In the genomic region with DNA sequence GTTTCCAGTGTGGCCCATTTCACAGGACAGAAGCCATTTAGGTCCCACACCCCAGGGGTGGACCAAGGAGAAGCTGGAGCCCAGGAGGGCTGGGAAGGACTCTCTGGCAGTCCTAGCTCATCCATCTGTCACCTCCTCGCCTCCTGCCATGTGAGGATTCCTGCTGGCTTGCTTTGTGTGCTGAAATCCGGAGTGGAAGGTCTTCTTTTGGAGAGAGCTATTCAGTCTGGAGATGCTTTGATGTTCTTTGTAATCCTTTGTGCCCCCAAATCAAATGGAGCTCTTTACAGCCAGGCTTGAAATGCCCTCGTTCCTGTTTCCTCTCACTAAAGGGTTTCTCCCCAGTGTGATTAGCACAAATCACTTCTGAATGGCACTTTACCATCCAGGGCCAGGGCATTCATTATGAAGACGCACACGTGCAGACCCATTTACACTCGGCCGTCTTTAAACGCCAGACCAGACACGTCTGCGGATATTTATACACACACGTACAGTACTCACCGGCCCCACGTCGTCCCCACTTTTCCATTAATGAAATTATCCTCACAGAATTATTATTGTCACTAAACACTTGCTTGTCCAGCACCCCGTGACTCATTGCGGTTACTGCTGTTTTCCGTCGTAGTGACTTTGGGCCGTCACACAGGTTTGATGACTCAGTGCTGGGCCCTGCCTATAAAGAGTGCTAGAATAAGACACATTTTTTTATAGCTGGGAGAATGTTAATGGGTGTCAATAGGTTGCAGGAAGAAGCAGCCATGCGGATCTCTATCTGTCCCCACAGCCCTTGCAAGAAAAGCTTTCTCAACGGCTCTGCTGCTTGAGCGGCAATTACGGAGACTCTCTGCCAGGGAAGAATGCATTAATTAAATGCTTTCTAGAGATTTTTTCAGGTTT, we compare ENCODE assay signal across 9 mouse cellular contexts.
DNase-seq lines count a peak whose midpoint lies in the region; ATAC-seq lines count a peak whose summit lies in the region.
"Had no signal": no experiment of that assay in that cellular context is flagged by ENCODE, and none has a peak within 500 bp of the region (broad histone marks: within the 10 kb centered on the region; RNA-seq: fewer than 3 reads in every experiment).

No protein-coding gene starts in this region.

- peak overlapping the region; percentile 38 for H3K4me2 ChIP-seq in forebrain, embryonic 12.5 days
- peak overlapping the region; percentile 28 for H3K4me2 ChIP-seq in midbrain, embryonic 14.5 days (ENCODE audit: low read length)
- H3K4me2 ChIP-seq: lung, embryonic 15.5 days had no signal

- H3K4me3 ChIP-seq in forebrain, embryonic 12.5 days (replicated peaks): 0 out of 2 replicates have a peak overlapping the region, but pooled peaks have one; percentile 3
- H3K4me3 ChIP-seq in midbrain, embryonic 14.5 days (replicated peaks; ENCODE audit: low read depth, low read length): no peak overlapping the region
- H3K4me3 ChIP-seq: lung, embryonic 15.5 days had no signal

- 9% methylated on average over 23 of the region's 23 CpGs for WGBS in forebrain, embryonic 12.5 days
- WGBS in midbrain, embryonic 14.5 days: 4% methylated on average over 23 of the region's 23 CpGs

- no peak overlapping the region for H3K9ac ChIP-seq in forebrain, embryonic 12.5 days
- peak overlapping the region; percentile 12; the same call in 1 of the 2 replicates for H3K9ac ChIP-seq in midbrain, embryonic 14.5 days (replicated peaks; ENCODE audit: low read length)
- H3K9ac ChIP-seq: lung, embryonic 15.5 days had no signal

- no peaks in the 10 kb centered on the region for H3K36me3 ChIP-seq in forebrain, embryonic 12.5 days (replicated peaks)
- H3K36me3 ChIP-seq in midbrain, embryonic 14.5 days (ENCODE audit: control insufficient read depth, insufficient read depth, low read length): no peaks in the 10 kb centered on the region
- H3K36me3 ChIP-seq: lung, embryonic 15.5 days had no signal

- ATAC-seq in cerebellum, adult (ENCODE audit: insufficient number of reproducible peaks, low FRiP score, low TSS enrichment): no peak
- ATAC-seq in forebrain, embryonic 12.5 days (ENCODE audit: low FRiP score): peak; percentile 85
- peak; percentile 52; the same call in 1 of the 2 replicates for ATAC-seq in midbrain, embryonic 14.5 days (ENCODE audit: low FRiP score, low TSS enrichment)

- DNase-seq in cerebellum, adult 18-20 months: peak; percentile 5 to 12
- peak; percentile 64 for DNase-seq in brain, adult 2 months (ENCODE audit: low read depth, low spot score)
- DNase-seq in midbrain, embryonic 14.5 days: peak; percentile 69
- no peak for DNase-seq in spleen, adult 12 weeks (ENCODE audit: low spot score)
- DNase-seq in adipocyte (ENCODE audit: low spot score): no peak
- DNase-seq in ovary, postnatal 14 days (ENCODE audit: low spot score): no peak

- H3K4me1 ChIP-seq in forebrain, embryonic 12.5 days: peaks cover 44% of the 10 kb centered on the region
- peaks cover 36% of the 10 kb centered on the region for H3K4me1 ChIP-seq in midbrain, embryonic 14.5 days (ENCODE audit: control insufficient read depth, insufficient read depth, low read length)
- H3K4me1 ChIP-seq: lung, embryonic 15.5 days had no signal

- H3K27me3 ChIP-seq in forebrain, embryonic 12.5 days: peaks cover 69% of the 10 kb centered on the region
- H3K27me3 ChIP-seq in midbrain, embryonic 14.5 days (ENCODE audit: control insufficient read depth, insufficient read depth, low read length): no peaks in the 10 kb centered on the region
- H3K27me3 ChIP-seq: lung, embryonic 15.5 days had no signal

- 0 out of 2 replicates have a peak, but pooled peaks cover 8% of the 10 kb centered on the region for H3K9me3 ChIP-seq in forebrain, embryonic 12.5 days
- H3K9me3 ChIP-seq in midbrain, embryonic 14.5 days (ENCODE audit: control insufficient read depth, low read length): peaks cover 3% of the 10 kb centered on the region; the same call in 1 of the 2 replicates
- H3K9me3 ChIP-seq: lung, embryonic 15.5 days had no signal

- peak overlapping the region; percentile 87 for H3K27ac ChIP-seq in forebrain, embryonic 12.5 days
- H3K27ac ChIP-seq in midbrain, embryonic 14.5 days (replicated peaks; ENCODE audit: low read depth, low read length): peak overlapping the region; percentile 78
- H3K27ac ChIP-seq: lung, embryonic 15.5 days had no signal

Comparison
In these comparisons a context has a peak if more than half of its experiments do, and no peak if none do; other contexts are left out.
1. DNase-seq: peak in cerebellum, adult 18-20 months (2 of 2), brain, adult 2 months (single experiment) and midbrain, embryonic 14.5 days (single experiment); none in spleen, adult 12 weeks (single experiment), adipocyte (single experiment) and ovary, postnatal 14 days (single experiment).